Mouse (Mus musculus): ENCODE data around the gene Epha2. TPM values are rescaled to one million over a fixed set of nuclear protein-coding genes. Genes with fewer than 3 reads are reported as not detected.

The Epha2 gene
- polyA plus RNA-seq, 1 experiment, result not detected

GRCm38 (mm10) chr4:141357811-141358210, 56.8 kb downstream of the Epha2 start:
- Histone ChIP-seq H3K27ac (ENCODE audit: insufficient read depth, low read depth, low read length) (no peak overlapping the region), H3K4me3 (ENCODE audit: insufficient read depth, low read depth, low read length) (no peak overlapping the region), H3K4me1 (ENCODE audit: control insufficient read depth, insufficient read depth, low read length) (peaks cover under 1% of the 10 kb centered on the region; the same call in 1 of the 2 replicates)
- TF ChIP-seq POLR2A (IDR thresholded peaks at IDR 0.05; ENCODE audit: insufficient read depth, low read depth, low read length), result no peak
- no peak for TF ChIP-seq CTCF (IDR thresholded peaks at IDR 0.05; ENCODE audit: insufficient read depth, low read depth, low read length)

- whole genome bisulfite sequencing, result 98% methylated on average over 6 of the region's 6 CpGs
- Histone ChIP-seq H3K4me1 (ENCODE audit: control insufficient read depth, insufficient read depth, low read length) (peaks cover 4% of the 10 kb centered on the region; the same call in 1 of the 2 replicates), H3K4me3 (ENCODE audit: insufficient read depth, low read depth, low read length) (no peak overlapping the region), H3K27ac (ENCODE audit: insufficient read depth, low read depth, low read length) (no peak overlapping the region)
- no peak for TF ChIP-seq POLR2A (IDR thresholded peaks at IDR 0.05; ENCODE audit: insufficient read depth, low read depth, low read length)
- no peak for TF ChIP-seq CTCF (IDR thresholded peaks at IDR 0.05; ENCODE audit: insufficient read depth, low read depth, low read length)
Observed at GRCm38 (mm10) chr4:141359222-141359621, 58.2 kb downstream of the Epha2 start.

GRCm38 (mm10) chr4:141360846-141361245, 59.8 kb downstream of the Epha2 start:
- Histone ChIP-seq H3K4me1 (ENCODE audit: control insufficient read depth, insufficient read depth, low read length) (peaks cover 5% of the 10 kb centered on the region; the same call in 1 of the 2 replicates), H3K27ac (ENCODE audit: insufficient read depth, low read depth, low read length) (no peak overlapping the region), H3K4me3 (ENCODE audit: insufficient read depth, low read depth, low read length) (no peak overlapping the region)
- TF ChIP-seq POLR2A (IDR thresholded peaks at IDR 0.05; ENCODE audit: insufficient read depth, low read depth, low read length), result no peak
- no peak; the same call in 1 of the 2 replicates for TF ChIP-seq CTCF (IDR thresholded peaks at IDR 0.05; ENCODE audit: insufficient read depth, low read depth, low read length)
- WGBS, result 37% methylated on average over 7 of the region's 7 CpGs

- Histone ChIP-seq H3K4me1 (ENCODE audit: control insufficient read depth, insufficient read depth, low read length) (peaks cover 7% of the 10 kb centered on the region; the same call in 1 of the 2 replicates), H3K27ac (ENCODE audit: insufficient read depth, low read depth, low read length) (no peak overlapping the region), H3K4me3 (ENCODE audit: insufficient read depth, low read depth, low read length) (no peak overlapping the region)
- WGBS, result 27% methylated on average over 11 of the region's 11 CpGs
- no peak; the same call in 1 of the 2 replicates for TF ChIP-seq CTCF (IDR thresholded peaks at IDR 0.05; ENCODE audit: insufficient read depth, low read depth, low read length)
Observed at GRCm38 (mm10) chr4:141362937-141363548, 62.0 kb downstream of the Epha2 start.

GRCm38 (mm10) chr4:141365126-141365525, 64.1 kb downstream of the Epha2 start:
- Histone ChIP-seq H3K4me3 (ENCODE audit: insufficient read depth, low read depth, low read length) (no peak overlapping the region), H3K4me1 (ENCODE audit: control insufficient read depth, insufficient read depth, low read length) (peaks cover 7% of the 10 kb centered on the region; the same call in 1 of the 2 replicates), H3K27ac (ENCODE audit: insufficient read depth, low read depth, low read length) (no peak overlapping the region)
- WGBS, result 65% methylated on average over 8 of the region's 8 CpGs
- TF ChIP-seq POLR2A (IDR thresholded peaks at IDR 0.05; ENCODE audit: insufficient read depth, low read depth, low read length) (no peak), CTCF (IDR thresholded peaks at IDR 0.05; ENCODE audit: insufficient read depth, low read depth, low read length) (no peak)

GRCm38 (mm10) chr4:141365876-141366275, 64.8 kb downstream of the Epha2 start:
- peaks cover 7% of the 10 kb centered on the region; the same call in 1 of the 2 replicates for H3K4me1 ChIP-seq (ENCODE audit: control insufficient read depth, insufficient read depth, low read length)
- no peak overlapping the region for H3K4me3 ChIP-seq (ENCODE audit: insufficient read depth, low read depth, low read length)
- TF ChIP-seq CTCF (IDR thresholded peaks at IDR 0.05; ENCODE audit: insufficient read depth, low read depth, low read length), result no peak
- no peak for TF ChIP-seq POLR2A (IDR thresholded peaks at IDR 0.05; ENCODE audit: insufficient read depth, low read depth, low read length)
- 63% methylated on average over 7 of the region's 7 CpGs for WGBS
- no peak overlapping the region for H3K27ac ChIP-seq (ENCODE audit: insufficient read depth, low read depth, low read length)

- WGBS, result 2% methylated on average over 70 of the region's 71 CpGs
- Histone ChIP-seq H3K4me1 (ENCODE audit: control insufficient read depth, insufficient read depth, low read length) (peaks cover 4% of the 10 kb centered on the region; the same call in 1 of the 2 replicates), H3K4me3 (ENCODE audit: insufficient read depth, low read depth, low read length) (peak within 1 kb of the TSS; percentile 50), H3K27ac (ENCODE audit: insufficient read depth, low read depth, low read length) (no peak within 1 kb of the TSS)
- TF ChIP-seq POLR2A (IDR thresholded peaks at IDR 0.05; ENCODE audit: insufficient read depth, low read depth, low read length), result no peak
- no peak for TF ChIP-seq CTCF (IDR thresholded peaks at IDR 0.05; ENCODE audit: insufficient read depth, low read depth, low read length)
Observed at GRCm38 (mm10) chr4:141367997-141368791, 67.2 kb downstream of the Epha2 start, which contains the start of gene Fam131c. TSS of gene Fam131c (plus strand) at chr4:141368220.

GRCm38 (mm10) chr4:141372426-141372825, 71.4 kb downstream of the Epha2 start:
- Histone ChIP-seq H3K27ac (ENCODE audit: insufficient read depth, low read depth, low read length) (no peak overlapping the region), H3K4me3 (ENCODE audit: insufficient read depth, low read depth, low read length) (no peak overlapping the region), H3K4me1 (ENCODE audit: control insufficient read depth, insufficient read depth, low read length) (no peaks in the 10 kb centered on the region; the same call in 1 of the 2 replicates)
- TF ChIP-seq POLR2A (IDR thresholded peaks at IDR 0.05; ENCODE audit: insufficient read depth, low read depth, low read length) (no peak), CTCF (IDR thresholded peaks at IDR 0.05; ENCODE audit: insufficient read depth, low read depth, low read length) (no peak)
- WGBS, result 93% methylated on average over 5 of the region's 5 CpGs

Other genes starting within 250 kb of the Epha2 start
- not detected in 2 replicates for gene Crocc, start 240.7 kb upstream of the Epha2 start, polyA plus RNA-seq (2012; ENCODE audit: insufficient read depth, insufficient read length, low replicate concordance, missing spikeins)
- not detected in 2 replicates for gene Necap2, start 222.9 kb upstream of the Epha2 start, polyA plus RNA-seq (2012; ENCODE audit: insufficient read depth, insufficient read length, low replicate concordance, missing spikeins)
- not detected in 2 replicates for gene Spata21, start 212.9 kb upstream of the Epha2 start, polyA plus RNA-seq (2012; ENCODE audit: insufficient read depth, insufficient read length, low replicate concordance, missing spikeins)
- gene Szrd1, start 161.5 kb upstream of the Epha2 start, polyA plus RNA-seq (2012; ENCODE audit: insufficient read depth, insufficient read length, low replicate concordance, missing spikeins), result not detected in 2 replicates
- 51.1 TPM in 1 of 2 replicates, not detected in the other for gene Fbxo42, start 153.3 kb upstream of the Epha2 start, polyA plus RNA-seq (2012; ENCODE audit: insufficient read depth, insufficient read length, low replicate concordance, missing spikeins)
- not detected in 2 replicates for gene Rsg1, start 87.3 kb upstream of the Epha2 start, polyA plus RNA-seq (2012; ENCODE audit: insufficient read depth, insufficient read length, low replicate concordance, missing spikeins)
- gene Arhgef19, start 61.7 kb upstream of the Epha2 start, polyA plus RNA-seq (2012; ENCODE audit: insufficient read depth, insufficient read length, low replicate concordance, missing spikeins), result not detected in 2 replicates
- gene Fam131c, start 67.0 kb downstream of the Epha2 start, polyA plus RNA-seq (2012; ENCODE audit: insufficient read depth, insufficient read length, low replicate concordance, missing spikeins), result not detected in 2 replicates
- not detected in 2 replicates for gene Clcnka, start 97.5 kb downstream of the Epha2 start, polyA plus RNA-seq (2012; ENCODE audit: insufficient read depth, insufficient read length, low replicate concordance, missing spikeins)
- gene Clcnkb, start 114.8 kb downstream of the Epha2 start, polyA plus RNA-seq (2012; ENCODE audit: insufficient read depth, insufficient read length, low replicate concordance, missing spikeins), result not detected in 2 replicates
- gene Hspb7, start 119.5 kb downstream of the Epha2 start, polyA plus RNA-seq (2012; ENCODE audit: insufficient read depth, insufficient read length, low replicate concordance, missing spikeins), result not detected in 2 replicates
- not detected in 2 replicates for gene Srarp, start 134.9 kb downstream of the Epha2 start, polyA plus RNA-seq (2012; ENCODE audit: insufficient read depth, insufficient read length, low replicate concordance, missing spikeins)
- not detected in 2 replicates for gene Zbtb17, start 143.4 kb downstream of the Epha2 start, polyA plus RNA-seq (2012; ENCODE audit: insufficient read depth, insufficient read length, low replicate concordance, missing spikeins)
- 41.7 TPM in 1 of 2 replicates, not detected in the other for gene Spen, start 237.4 kb downstream of the Epha2 start, polyA plus RNA-seq (2012; ENCODE audit: insufficient read depth, insufficient read length, low replicate concordance, missing spikeins)